Mouse (Mus musculus) olfactory bulb, adult 2 months (tissue): ENCODE results near the gene Sapcd1.
"Not testable (repeated sequence)": the region's sequence is repeated elsewhere in the genome, so short reads cannot be mapped to it uniquely, and the experiment has no call there.

ENCODE experiments used
- CTCF ChIP-seq: fragments of 200-500 bp; IDR thresholded peaks from 2 replicates; pipeline ENCODE4 v1.5.1; 2012; ENCODE audit warnings: low read depth, mild to moderate bottlenecking, low read length, moderate library complexity; ENCODE audit not compliant: insufficient read depth
- POLR2A ChIP-seq: fragments of 200-500 bp; IDR thresholded peaks from 2 replicates; pipeline ENCODE4 v1.6.1; 2012; ENCODE audit warnings: mild to moderate bottlenecking, low read depth, low read length, moderate library complexity; ENCODE audit not compliant: insufficient read depth

GRCm38 (mm10) chr17:34999871-35000716, 27.7 kb downstream of the Sapcd1 start:
- not testable (repeated sequence) for TF ChIP-seq POLR2A, CTCF
